Mouse (Mus musculus): ENCODE results near the gene Prr15.

Gene Prr15

GRCm38 (mm10) chr6:54325246-54325885 is at the start of gene Prr15:
TSS of gene Prr15 (plus strand) at chr6:54325835.
- no peak for DNase-seq

DNA sequence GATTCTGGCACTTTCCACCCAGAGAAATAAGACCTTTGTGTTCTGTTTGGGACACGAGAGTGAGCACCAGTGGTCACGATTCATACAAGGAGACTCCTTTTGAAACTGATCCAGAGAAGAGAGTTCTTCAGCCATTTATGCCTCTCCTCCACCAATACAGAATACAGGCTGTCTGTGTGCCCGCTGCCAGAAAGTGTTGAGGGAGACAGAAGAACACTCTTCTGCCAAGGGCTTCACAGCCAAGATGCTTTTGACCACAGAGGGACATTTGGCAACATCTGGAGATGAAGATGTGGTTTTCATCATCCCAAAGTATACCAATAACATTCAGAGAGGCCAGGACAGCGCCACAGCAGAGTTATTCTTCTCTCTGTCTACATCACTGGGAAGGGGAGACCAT is 48.4 kb upstream of the Prr15 start:
- no peak for DNase-seq

DNA sequence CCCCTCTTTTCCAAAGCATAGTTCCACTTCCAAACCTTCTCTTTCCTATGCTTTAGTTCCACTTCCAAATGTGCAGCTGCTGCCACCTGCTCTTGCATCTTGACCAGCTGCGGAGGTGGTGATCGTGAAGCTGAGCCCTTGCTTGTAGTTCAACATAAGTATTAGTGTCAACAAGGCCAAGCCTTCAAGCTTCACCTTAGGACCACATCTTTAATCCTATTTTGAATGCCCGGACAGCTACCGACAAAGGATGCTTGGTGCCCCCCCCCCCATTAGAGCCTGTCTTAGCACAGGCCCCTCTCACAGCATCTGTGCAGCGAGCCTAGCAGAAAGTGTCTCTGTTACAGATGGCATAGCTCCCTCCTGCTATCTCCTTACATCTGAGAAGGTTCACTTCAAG is 47.8 kb upstream of the Prr15 start:
- DNase-seq, result no peak

- DNase-seq, result no peak
Measured at GRCm38 (mm10) chr6:54278613-54279012, 47.0 kb upstream of the Prr15 start.

DNA sequence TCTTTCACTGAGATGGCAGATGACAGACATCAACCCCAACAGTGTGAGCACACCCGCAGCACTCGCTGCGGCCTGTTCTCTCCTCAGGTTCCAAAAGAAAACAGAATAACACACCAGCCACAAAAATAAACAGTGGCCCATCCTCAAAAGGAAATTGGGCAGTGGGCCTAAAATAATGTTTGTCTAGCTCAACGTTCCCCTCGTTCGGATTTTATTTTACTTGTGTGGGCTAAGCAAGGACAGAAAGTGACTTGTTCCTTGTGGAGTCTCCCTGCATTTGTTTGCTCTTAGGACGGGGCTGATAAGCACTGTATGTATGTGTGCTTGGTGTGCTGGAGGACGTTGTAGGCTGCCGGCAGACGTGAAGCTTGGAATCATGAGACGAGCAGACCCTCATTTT is 46.2 kb upstream of the Prr15 start:
- DNase-seq, result no peak

DNA sequence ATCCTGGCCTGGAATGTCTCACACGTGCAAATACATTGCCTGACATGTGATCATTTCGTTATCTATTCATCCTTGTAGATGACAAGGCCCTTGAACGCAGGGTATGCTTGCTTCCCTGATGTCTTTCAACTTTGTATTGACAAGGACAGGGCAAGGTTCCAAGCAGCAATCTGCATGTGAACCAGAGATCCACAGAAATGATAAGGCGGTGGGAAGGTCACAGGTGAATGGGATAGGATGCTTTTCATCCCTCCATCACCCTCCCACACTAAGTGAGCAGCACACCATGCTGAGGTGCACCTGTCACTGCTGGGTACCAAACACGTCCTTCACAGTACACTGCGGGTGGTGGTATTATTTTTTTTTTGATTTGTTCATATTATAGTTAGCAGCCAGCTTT is 45.4 kb upstream of the Prr15 start:
- DNase-seq, result no peak

DNA sequence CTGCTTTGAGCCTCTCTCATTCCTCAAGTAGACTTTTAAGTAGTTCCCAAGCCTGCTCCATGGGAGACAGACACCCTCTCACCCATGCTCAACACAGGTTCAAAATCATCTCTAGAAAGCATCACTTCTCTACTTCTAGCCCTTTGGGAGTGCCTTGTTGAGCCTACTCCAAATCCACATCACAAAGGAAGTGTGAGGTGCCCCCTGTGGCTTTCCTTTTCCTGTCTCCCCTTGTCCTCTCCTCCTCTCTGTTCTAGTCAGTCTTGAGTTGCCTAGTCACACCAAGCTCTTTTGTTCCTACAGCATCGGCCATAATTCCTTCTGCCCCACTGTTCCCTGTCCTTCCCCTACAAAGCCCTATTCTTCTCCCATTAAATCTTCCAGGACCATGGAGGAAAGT is 42.3 kb upstream of the Prr15 start:
- DNase-seq, result no peak

GRCm38 (mm10) chr6:54284167-54284711 is 41.4 kb upstream of the Prr15 start:
- DNase-seq, result no peak

- DNase-seq, result no peak
Measured at GRCm38 (mm10) chr6:54286813-54287212, 38.8 kb upstream of the Prr15 start.

GRCm38 (mm10) chr6:54289774-54290500 is 35.7 kb upstream of the Prr15 start:
- no peak for DNase-seq

DNA sequence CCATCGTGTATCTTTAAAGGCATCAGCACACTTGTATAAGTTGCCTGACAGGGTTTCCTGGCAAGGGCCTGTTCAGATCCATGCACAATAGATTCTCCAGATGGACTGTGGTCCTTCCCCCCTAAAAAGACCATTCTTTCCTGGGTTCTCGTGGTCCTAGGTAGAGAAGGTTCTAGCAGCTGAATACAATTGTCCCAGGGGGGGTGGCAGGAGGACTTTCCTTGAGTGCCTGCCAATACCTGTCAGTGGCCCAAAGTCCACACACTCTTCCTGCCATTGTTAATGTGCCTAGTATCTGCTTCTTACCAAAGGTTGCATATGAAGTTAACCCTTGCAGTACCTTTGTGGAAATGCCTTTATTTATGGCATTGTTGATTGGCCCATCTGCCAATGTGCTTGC is 28.4 kb upstream of the Prr15 start:
- DNase-seq, result no peak

GRCm38 (mm10) chr6:54299417-54299816 is 26.2 kb upstream of the Prr15 start:
- DNase-seq, result peak; percentile 36 to 57

GRCm38 (mm10) chr6:54305777-54306176 is 19.9 kb upstream of the Prr15 start:
- DNase-seq, result no peak

DNA sequence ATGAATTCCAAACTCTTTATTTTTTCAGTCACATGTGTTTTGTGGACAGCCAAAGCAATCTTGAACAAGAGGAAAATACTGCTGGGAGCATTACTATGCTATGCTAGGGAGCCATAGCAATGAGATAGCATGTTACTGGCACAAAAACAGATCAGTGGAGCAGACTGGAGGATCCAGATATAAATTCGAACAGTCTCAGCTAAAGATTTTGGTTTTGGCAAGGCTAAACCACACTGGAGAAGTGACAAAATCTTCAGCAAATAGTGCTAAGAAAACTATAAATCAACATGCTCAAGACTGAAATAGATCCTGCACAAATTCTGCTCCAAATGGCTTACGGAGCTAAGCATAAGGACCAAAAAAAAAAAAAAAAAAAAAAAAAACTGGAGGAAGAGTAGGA is 12.6 kb upstream of the Prr15 start:
- no peak for DNase-seq

DNA sequence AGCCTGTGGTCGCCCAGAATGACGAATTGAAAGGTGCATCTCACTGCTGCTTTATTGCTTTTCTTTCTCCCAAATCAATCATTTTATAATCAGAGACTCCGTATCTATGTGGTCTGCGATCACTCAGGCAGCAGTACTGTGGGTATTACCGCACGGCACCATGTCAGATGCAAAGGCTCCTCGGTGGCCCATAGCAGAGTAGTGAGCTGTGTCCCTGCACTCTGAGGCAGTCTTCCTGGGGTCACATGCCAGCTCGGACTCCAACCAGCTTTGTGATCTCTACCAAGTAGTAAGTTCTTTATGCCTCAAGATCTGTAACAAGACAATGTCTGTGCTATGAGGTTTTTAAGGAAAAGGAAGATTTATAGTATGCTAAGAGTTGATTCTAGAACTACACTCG is 7.0 kb upstream of the Prr15 start:
- DNase-seq, result no peak

DNA sequence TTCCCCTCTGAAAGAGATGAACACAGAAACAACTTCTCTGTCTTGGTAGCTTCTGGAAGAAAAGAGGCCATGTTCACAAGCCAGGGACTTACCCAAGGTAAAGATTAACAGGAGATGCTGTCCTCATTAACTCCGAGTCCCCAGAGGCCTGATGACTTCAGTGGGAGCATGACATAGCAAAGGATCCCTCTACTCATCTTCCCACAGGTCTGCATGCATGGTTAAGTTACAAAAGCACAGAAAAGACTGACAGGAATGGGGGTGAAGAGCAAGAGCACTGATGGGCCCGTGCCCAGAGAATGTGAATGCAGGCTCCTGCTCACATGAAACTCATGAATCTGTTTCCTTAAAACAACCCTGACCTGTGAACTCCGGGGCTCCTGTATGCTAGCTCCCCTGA is 6.4 kb upstream of the Prr15 start:
- DNase-seq, result no peak

GRCm38 (mm10) chr6:54320236-54320635 is 5.4 kb upstream of the Prr15 start:
- no peak for DNase-seq

GRCm38 (mm10) chr6:54326671-54327625 is 1.3 kb downstream of the Prr15 start:
- DNase-seq, result peak; percentile 54 to 73

- DNase-seq, result peak; percentile 74 to 76
Measured at GRCm38 (mm10) chr6:54327626-54328003, 2.0 kb downstream of the Prr15 start.

- DNase-seq, result no peak
Measured at GRCm38 (mm10) chr6:54328783-54329182, 3.1 kb downstream of the Prr15 start.

DNA sequence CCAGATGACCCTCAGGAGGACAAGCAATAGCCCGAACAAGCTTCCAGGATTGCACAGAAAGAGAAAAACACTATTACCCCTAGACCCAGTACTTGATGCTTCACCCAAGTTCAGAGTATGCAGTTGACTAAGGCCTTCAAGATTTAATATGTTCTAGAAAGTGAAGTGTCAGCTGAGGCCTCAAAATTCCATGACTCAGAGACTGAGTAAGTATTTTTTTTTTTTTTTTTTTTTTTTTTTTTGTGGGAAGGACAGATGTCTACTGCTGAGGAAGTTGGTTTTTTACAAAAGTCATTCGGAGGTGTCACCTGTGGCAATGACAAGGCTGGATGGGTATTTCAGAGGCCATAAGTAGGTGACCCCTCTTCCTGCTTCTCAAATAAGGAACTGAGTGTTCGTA is 4.0 kb downstream of the Prr15 start:
- no peak for DNase-seq

DNA sequence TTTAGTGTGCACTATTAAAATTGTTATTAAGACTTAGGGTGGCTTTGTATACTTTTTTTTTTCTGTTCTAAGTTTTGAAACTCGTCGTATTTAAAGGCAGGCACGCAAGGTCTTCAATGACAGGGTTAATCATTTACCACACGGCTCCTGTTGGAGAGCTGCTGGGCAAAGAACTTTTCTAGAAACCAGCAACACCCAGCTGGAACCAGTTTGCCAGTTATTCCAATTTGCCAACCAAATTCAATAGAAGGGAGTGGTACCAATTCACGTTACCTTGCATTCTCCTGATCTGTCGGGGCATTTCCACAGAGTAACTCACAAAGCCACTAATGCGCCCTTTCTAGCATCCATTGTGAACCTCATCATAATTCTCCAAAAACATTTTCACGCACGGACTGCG is 4.5 kb downstream of the Prr15 start:
- DNase-seq, result no peak

DNA sequence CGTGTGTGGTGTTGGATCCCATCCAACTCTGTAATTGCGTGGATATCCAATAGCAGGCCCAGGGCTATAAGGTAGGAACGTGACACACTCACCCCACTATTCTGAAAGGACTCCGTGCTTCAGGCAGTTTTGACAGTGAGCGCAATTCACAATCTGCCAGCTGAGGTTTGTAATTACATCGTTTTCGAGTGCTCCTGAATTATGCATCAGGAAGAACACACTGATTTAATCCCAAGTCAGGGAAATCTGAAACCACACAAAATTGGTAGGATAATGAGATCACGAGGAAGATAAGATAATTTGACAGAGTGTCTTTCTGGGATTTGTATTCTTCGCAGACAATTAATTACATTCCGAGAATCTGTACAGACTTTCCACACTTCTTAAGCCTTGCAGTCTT is 6.1 kb downstream of the Prr15 start:
- no peak for DNase-seq
